Comparison of ENCODE assay signal across 12 mouse cellular contexts in the genomic region with DNA sequence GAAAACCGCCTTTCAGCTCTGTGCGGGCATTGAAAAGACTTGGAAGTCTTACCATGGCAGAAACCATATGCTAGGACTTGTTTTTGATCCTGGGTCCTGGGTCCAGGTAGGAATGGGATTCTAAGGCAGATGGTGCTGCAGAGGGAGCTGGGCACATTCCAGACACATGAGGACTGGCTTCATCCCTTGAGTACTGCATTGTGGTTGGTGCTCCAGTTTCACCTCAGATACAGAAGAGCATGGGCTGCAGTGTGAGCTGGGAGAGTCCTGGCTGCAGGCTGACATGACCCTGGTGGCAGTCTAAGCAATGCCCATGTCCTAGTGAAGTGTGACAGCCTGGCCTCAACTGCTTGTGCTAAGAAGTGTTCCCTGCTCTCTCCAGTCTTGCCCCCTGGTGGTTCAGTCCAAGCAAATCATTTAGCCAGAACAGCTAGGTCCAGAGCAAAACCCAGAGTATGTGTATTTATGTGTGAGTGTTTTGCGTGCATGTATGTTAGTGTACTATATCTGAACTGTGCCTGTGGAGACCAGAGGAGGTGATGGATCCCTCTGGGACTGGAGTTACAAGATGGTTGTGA. TPM values are rescaled to one million over a fixed set of nuclear protein-coding genes. Genes with fewer than 3 reads are reported as not detected.
DNase-seq lines count a peak whose midpoint lies in the region; ATAC-seq and TF ChIP-seq lines count a peak whose summit lies in the region.
"Had no signal": no experiment of that assay in that cellular context is flagged by ENCODE, and none has a peak within 500 bp of the region (broad histone marks: within the 10 kb centered on the region; RNA-seq: fewer than 3 reads in every experiment).

No protein-coding gene starts in this region.

- H3K4me3 ChIP-seq in gastrocnemius, adult 2 months = no peak overlapping the region
- no peak overlapping the region for H3K4me3 ChIP-seq in neural tube, embryonic 14.5 days (ENCODE audit: low read depth, low read length)
- no peak overlapping the region; the same call in 1 of the 2 replicates for H3K4me3 ChIP-seq in hindbrain, embryonic 12.5 days

- ATAC-seq in neural tube, embryonic 14.5 days (ENCODE audit: low read depth) = no peak
- no peak for ATAC-seq in hindbrain, embryonic 12.5 days (ENCODE audit: low FRiP score)

- no peaks in the 10 kb centered on the region for H3K27me3 ChIP-seq in neural tube, embryonic 14.5 days (ENCODE audit: control insufficient read depth, insufficient read depth, low read length)
- no peaks in the 10 kb centered on the region for H3K27me3 ChIP-seq in hindbrain, embryonic 12.5 days
- H3K27me3 ChIP-seq: embryonic facial prominence, embryonic 13.5 days; limb, embryonic 12.5 days had no signal

- intact Hi-C loops in gastrocnemius, adult 2 months (cut with DNase I) = no loop called here
- intact Hi-C loops in gastrocnemius, postnatal 14 days (cut with DNase I; ENCODE audit: low total_unique reads) = no loop called here
- intact Hi-C loops in left cerebral cortex, postnatal 14 days (cut with DNase I) = no loop called here

- H3K9me3 ChIP-seq in neural tube, embryonic 14.5 days (ENCODE audit: control insufficient read depth, low read length) = no peaks in the 10 kb centered on the region
- no peaks in the 10 kb centered on the region for H3K9me3 ChIP-seq in hindbrain, embryonic 12.5 days (replicated peaks)
- H3K9me3 ChIP-seq: embryonic facial prominence, embryonic 13.5 days; G1E; limb, embryonic 12.5 days had no signal

- 92% methylated on average over 3 of the region's 3 CpGs for WGBS in neural tube, embryonic 14.5 days
- 94% methylated on average over 3 of the region's 3 CpGs for WGBS in hindbrain, embryonic 12.5 days

- H3K9ac ChIP-seq in neural tube, embryonic 14.5 days (replicated peaks; ENCODE audit: low read depth, low read length) = no peak overlapping the region; the same call in 1 of the 2 replicates
- no peak overlapping the region for H3K9ac ChIP-seq in hindbrain, embryonic 12.5 days
- H3K9ac ChIP-seq: limb, embryonic 12.5 days had no signal

- no peak overlapping the region for H3K4me2 ChIP-seq in neural tube, embryonic 14.5 days (ENCODE audit: low read depth, low read length)
- H3K4me2 ChIP-seq in hindbrain, embryonic 12.5 days (replicated peaks) = peak overlapping the region; percentile 72; the same call in 1 of the 2 replicates

- H3K4me1 ChIP-seq in neural tube, embryonic 14.5 days (ENCODE audit: control insufficient read depth, insufficient read depth, low read length) = peaks cover 31% of the 10 kb centered on the region
- peaks cover 49% of the 10 kb centered on the region for H3K4me1 ChIP-seq in hindbrain, embryonic 12.5 days

- H3K36me3 ChIP-seq in neural tube, embryonic 14.5 days (ENCODE audit: control insufficient read depth, insufficient read depth, low read length) = peaks cover 28% of the 10 kb centered on the region; the same call in 1 of the 2 replicates
- H3K36me3 ChIP-seq in hindbrain, embryonic 12.5 days = peaks cover 47% of the 10 kb centered on the region

- no peak overlapping the region for H3K27ac ChIP-seq in gastrocnemius, adult 2 months
- peak overlapping the region; percentile 91; the same call in 1 of the 2 replicates for H3K27ac ChIP-seq in neural tube, embryonic 14.5 days (ENCODE audit: low read depth, low read length)
- H3K27ac ChIP-seq in hindbrain, embryonic 12.5 days = peak overlapping the region; percentile 49; the same call in 1 of the 2 replicates

- DNase-seq in gastrocnemius, adult 2 months = no peak
- no peak for DNase-seq in gastrocnemius, postnatal 14 days
- no peak for DNase-seq in neural tube, embryonic 10.5 days (ENCODE audit: extremely low spot score, low spot score)
- DNase-seq in adrenal gland, postnatal 4 days (ENCODE audit: low spot score in 2 of 2) = no peak
- no peak for DNase-seq in left cerebral cortex, postnatal 14 days (ENCODE audit: low spot score in 2 of 2)
- DNase-seq in gastrocnemius, postnatal 10 days = no peak

- peak; percentile 39 for TF ChIP-seq CTCF in gastrocnemius, adult 2 months (IDR thresholded peaks at IDR 0.05)

RNA-seq across cellular contexts. Expression of a gene that starts 19.2 kb away (rescaled TPM):
- total RNA-seq in gastrocnemius, adult 2 months (2021) = 100 to 1,000 TPM; 129 to 139 TPM
- total RNA-seq in gastrocnemius, postnatal 14 days (2021) = 100 to 1,000 TPM; 116 to 120 TPM
- 122 and 147 TPM in 2 replicates for polyA plus RNA-seq in neural tube, embryonic 14.5 days (2014; fragmentation: Nextera tagmentation; extraction: Ambion mirVana)
- polyA plus RNA-seq in hindbrain, embryonic 12.5 days (2016; fragmentation: Nextera tagmentation; extraction: Ambion mirVana) = 158 and 168 TPM in 2 replicates
- total RNA-seq in adrenal gland, postnatal 4 days (2021) = 100 to 1,000 TPM; 156 to 176 TPM
- total RNA-seq in left cerebral cortex, postnatal 14 days (2021) = 100 to 1,000 TPM; 341 to 348 TPM
- total RNA-seq in gastrocnemius, postnatal 10 days (2021) = 100 to 1,000 TPM; 126 to 132 TPM

RNA-seq across cellular contexts. Expression of a gene that starts 28.7 kb away (rescaled TPM):
- under 1 TPM in 1 of 2 experiments, not detected in 1; 0.11 TPM for total RNA-seq in gastrocnemius, adult 2 months (2021)
- not detected for total RNA-seq in gastrocnemius, postnatal 14 days (2021)
- polyA plus RNA-seq in neural tube, embryonic 14.5 days (2014; fragmentation: Nextera tagmentation; extraction: Ambion mirVana) = 4.2 and 7.8 TPM in 2 replicates
- polyA plus RNA-seq in hindbrain, embryonic 12.5 days (2016; fragmentation: Nextera tagmentation; extraction: Ambion mirVana) = 4.4 and 5.2 TPM in 2 replicates
- total RNA-seq in adrenal gland, postnatal 4 days (2021) = under 1 TPM; 0.40 to 0.53 TPM
- 10 to 100 TPM; 31.4 to 32.5 TPM for total RNA-seq in left cerebral cortex, postnatal 14 days (2021)
- total RNA-seq in gastrocnemius, postnatal 10 days (2021) = under 1 TPM in 1 of 2 experiments, not detected in 1; 0.23 TPM
- polyA plus RNA-seq: G1E had no signal

RNA-seq across cellular contexts. Expression of a gene that starts 28.8 kb away (rescaled TPM):
- 1 to 10 TPM in 1 of 2 experiments, under 1 TPM in 1; 0.84 to 1.1 TPM for total RNA-seq in gastrocnemius, adult 2 months (2021)
- 1 to 10 TPM; 1.2 to 2.0 TPM for total RNA-seq in gastrocnemius, postnatal 14 days (2021)
- 18.2 and 25.7 TPM in 2 replicates for polyA plus RNA-seq in neural tube, embryonic 14.5 days (2014; fragmentation: Nextera tagmentation; extraction: Ambion mirVana)
- 11.2 and 11.5 TPM in 2 replicates for polyA plus RNA-seq in hindbrain, embryonic 12.5 days (2016; fragmentation: Nextera tagmentation; extraction: Ambion mirVana)
- total RNA-seq in adrenal gland, postnatal 4 days (2021) = 1 to 10 TPM; 3.5 to 3.6 TPM
- 10 to 100 TPM; 29.0 to 31.6 TPM for total RNA-seq in left cerebral cortex, postnatal 14 days (2021)
- total RNA-seq in gastrocnemius, postnatal 10 days (2021) = 1 to 10 TPM in 1 of 2 experiments, under 1 TPM in 1; 0.43 to 1.4 TPM
- polyA plus RNA-seq: G1E had no signal

RNA-seq across cellular contexts. Expression of a gene that starts 34.7 kb away (rescaled TPM):
- not detected for total RNA-seq in gastrocnemius, adult 2 months (2021)
- total RNA-seq in gastrocnemius, postnatal 14 days (2021) = not detected
- polyA plus RNA-seq in neural tube, embryonic 14.5 days (2014; fragmentation: Nextera tagmentation; extraction: Ambion mirVana) = not detected in 2 replicates
- polyA plus RNA-seq in hindbrain, embryonic 12.5 days (2016; fragmentation: Nextera tagmentation; extraction: Ambion mirVana) = 5.0 and 6.1 TPM in 2 replicates
- total RNA-seq in adrenal gland, postnatal 4 days (2021) = under 1 TPM; 0.40 to 0.42 TPM
- 1 to 10 TPM; 1.1 TPM for total RNA-seq in left cerebral cortex, postnatal 14 days (2021)
- under 1 TPM in 1 of 2 experiments, not detected in 1; 0.05 TPM for total RNA-seq in gastrocnemius, postnatal 10 days (2021)
- total RNA-seq: heart, postnatal 25 days had no signal
- polyA plus RNA-seq: G1E had no signal

RNA-seq across cellular contexts. Expression of a gene that starts 49.7 kb away (rescaled TPM):
- 10 to 100 TPM; 12.2 to 15.3 TPM for total RNA-seq in gastrocnemius, adult 2 months (2021)
- total RNA-seq in gastrocnemius, postnatal 14 days (2021) = 10 to 100 TPM; 13.0 to 16.5 TPM
- 6.3 and 8.8 TPM in 2 replicates for polyA plus RNA-seq in neural tube, embryonic 14.5 days (2014; fragmentation: Nextera tagmentation; extraction: Ambion mirVana)
- 40.7 and 42.6 TPM in 2 replicates for polyA plus RNA-seq in hindbrain, embryonic 12.5 days (2016; fragmentation: Nextera tagmentation; extraction: Ambion mirVana)
- 10 to 100 TPM; 36.8 to 40.3 TPM for total RNA-seq in adrenal gland, postnatal 4 days (2021)
- 10 to 100 TPM; 55.2 to 62.4 TPM for total RNA-seq in left cerebral cortex, postnatal 14 days (2021)
- 10 to 100 TPM; 22.3 to 24.5 TPM for total RNA-seq in gastrocnemius, postnatal 10 days (2021)

Comparison
In these comparisons a context has a peak if more than half of its experiments do, and no peak if none do; other contexts are left out.
1. RNA of a gene that starts 28.7 kb away (total RNA-seq): 31.4 to 32.5 TPM in left cerebral cortex, postnatal 14 days; 0.40 to 0.53 TPM in adrenal gland, postnatal 4 days, 0.23 TPM in gastrocnemius, postnatal 10 days, 0.11 TPM in gastrocnemius, adult 2 months and not detected in gastrocnemius, postnatal 14 days; every median in the first group is over 10 times any median in the second.
2. RNA of a gene that starts 28.8 kb away (total RNA-seq): 29.0 to 31.6 TPM in left cerebral cortex, postnatal 14 days; 3.5 to 3.6 TPM in adrenal gland, postnatal 4 days, 1.2 to 2.0 TPM in gastrocnemius, postnatal 14 days, 0.43 to 1.4 TPM in gastrocnemius, postnatal 10 days and 0.84 to 1.1 TPM in gastrocnemius, adult 2 months; every median in the first group is over 4 times any median in the second.